Mouse (Mus musculus) thymus, adult 2 months (tissue): ENCODE data around the gene Lef1.

ENCODE experiments used
- CTCF ChIP-seq: fragments of 200-500 bp; IDR thresholded peaks from 2 replicates; pipeline ENCODE4 v1.5.1; 2012; ENCODE audit warnings: mild to moderate bottlenecking, control low read depth, low read length, moderate library complexity, borderline replicate concordance; ENCODE audit not compliant: control insufficient read depth, poor library complexity, insufficient read depth; ENCODE audit errors: extremely low read depth
- POLR2A ChIP-seq: fragments of 200-500 bp; IDR thresholded peaks from 2 replicates; pipeline ENCODE4 v1.6.1; 2012; ENCODE audit warnings: mild to moderate bottlenecking, low read length, control low read depth, moderate library complexity; ENCODE audit not compliant: control insufficient read depth, poor library complexity, insufficient read depth; ENCODE audit errors: extremely low read depth

- TF ChIP-seq POLR2A (no peak), CTCF (no peak)
These were observed 71.9 kb downstream of the Lef1 start for GRCm38 (mm10) chr3:131182158-131182557.
